Mouse (Mus musculus) lung, postnatal 10 days (tissue): ENCODE results near the gene Itga3.

Experiments
- DNase-seq: peaks from one replicate; pipeline ENCODE4 v3.0.0; 2021

Itga3 gene

GRCm38 (mm10) chr11:95095596-95095995 lies 19.0 kb upstream of the Itga3 start:
- DNase-seq: no peak

GRCm38 (mm10) chr11:95093077-95093476 lies 16.5 kb upstream of the Itga3 start:
- no peak for DNase-seq

GRCm38 (mm10) chr11:95088857-95089779 lies 12.5 kb upstream of the Itga3 start:
- peak; percentile 90 for DNase-seq

- no peak for DNase-seq
These were observed 11.7 kb upstream of the Itga3 start for GRCm38 (mm10) chr11:95088286-95088685.

GRCm38 (mm10) chr11:95087301-95088228 lies 11.0 kb upstream of the Itga3 start:
- DNase-seq: no peak

GRCm38 (mm10) chr11:95086229-95086628 lies 9.6 kb upstream of the Itga3 start:
- peak; percentile 52 for DNase-seq

GRCm38 (mm10) chr11:95085710-95086109 lies 9.1 kb upstream of the Itga3 start:
- DNase-seq: no peak

- no peak for DNase-seq
These were observed 8.3 kb upstream of the Itga3 start for GRCm38 (mm10) chr11:95084811-95085382.

- DNase-seq: no peak
These were observed 7.6 kb upstream of the Itga3 start for GRCm38 (mm10) chr11:95084175-95084574.

GRCm38 (mm10) chr11:95082896-95083295 lies 6.3 kb upstream of the Itga3 start:
- DNase-seq: no peak

- no peak for DNase-seq
These were observed 4.2 kb upstream of the Itga3 start for GRCm38 (mm10) chr11:95080783-95081182.

GRCm38 (mm10) chr11:95079256-95079875 lies 2.8 kb upstream of the Itga3 start:
- peak; percentile 89 for DNase-seq

GRCm38 (mm10) chr11:95077956-95078355 lies 1.4 kb upstream of the Itga3 start:
- no peak for DNase-seq

- DNase-seq: peak; percentile 71
These were observed 513 bp downstream of the Itga3 start for GRCm38 (mm10) chr11:95076041-95076535.

- peak; percentile 55 for DNase-seq
These were observed 1.2 kb downstream of the Itga3 start for GRCm38 (mm10) chr11:95075197-95076040.

- DNase-seq: no peak
These were observed 1.9 kb downstream of the Itga3 start for GRCm38 (mm10) chr11:95074694-95075093.

GRCm38 (mm10) chr11:95073835-95074234 lies 2.8 kb downstream of the Itga3 start:
- no peak for DNase-seq

- DNase-seq: peak; percentile 66
These were observed 3.8 kb downstream of the Itga3 start for GRCm38 (mm10) chr11:95072804-95073203.

GRCm38 (mm10) chr11:95072136-95072535 lies 4.5 kb downstream of the Itga3 start:
- DNase-seq: no peak

GRCm38 (mm10) chr11:95071266-95071665 lies 5.3 kb downstream of the Itga3 start:
- peak; percentile 78 for DNase-seq
